Comparison of ENCODE assay signal across 22 mouse cellular contexts in genomic region chr10:14024971-14025370, GRCm38 (mm10).
"Had no signal": no experiment of that assay in that cellular context is flagged by ENCODE, and none has a peak within 500 bp of the region (broad histone marks: within the 10 kb centered on the region; RNA-seq: fewer than 3 reads in every experiment).

No protein-coding gene starts in this region.

- DNase-seq: kidney, postnatal 10 days; kidney, postnatal 36 days; liver; lung, adult 18-20 months; lung, postnatal 10 days; lung, postnatal 36 days; retina, postnatal 1 day; right cerebral cortex, postnatal 25 days; thymus, adult 18-20 months; thymus, postnatal 36 days had no signal

- H3K27ac ChIP-seq: kidney, embryonic 15.5 days; limb, embryonic 10.5 days; limb, embryonic 13.5 days; liver, embryonic 12.5 days; liver, embryonic 15.5 days; lung, embryonic 15.5 days; midbrain, embryonic 10.5 days; midbrain, embryonic 13.5 days; neural tube, embryonic 13.5 days had no signal

- H3K4me1 ChIP-seq: kidney, embryonic 15.5 days; limb, embryonic 10.5 days; limb, embryonic 13.5 days; liver, embryonic 12.5 days; liver, embryonic 15.5 days; lung, embryonic 15.5 days had no signal

- H3K36me3 ChIP-seq: kidney, embryonic 15.5 days; limb, embryonic 10.5 days; limb, embryonic 13.5 days; liver, embryonic 12.5 days; liver, embryonic 15.5 days; lung, embryonic 15.5 days; midbrain, embryonic 10.5 days; midbrain, embryonic 13.5 days; neural tube, embryonic 13.5 days had no signal

- H3K4me2 ChIP-seq: kidney, embryonic 15.5 days; limb, embryonic 13.5 days; liver, embryonic 12.5 days; liver, embryonic 15.5 days; lung, embryonic 15.5 days; midbrain, embryonic 13.5 days; neural tube, embryonic 13.5 days had no signal

- H3K9me3 ChIP-seq: kidney, embryonic 15.5 days; limb, embryonic 10.5 days; limb, embryonic 13.5 days; liver, embryonic 12.5 days; liver, embryonic 15.5 days; lung, embryonic 15.5 days; megakaryocyte, embryonic 14.5 days; midbrain, embryonic 10.5 days; midbrain, embryonic 13.5 days; neural tube, embryonic 13.5 days had no signal

- H3K4me3 ChIP-seq: kidney, embryonic 15.5 days; limb, embryonic 10.5 days; limb, embryonic 13.5 days; liver, embryonic 12.5 days; liver, embryonic 15.5 days; lung, embryonic 15.5 days; megakaryocyte, embryonic 14.5 days; midbrain, embryonic 10.5 days; midbrain, embryonic 13.5 days; myocyte; neural tube, embryonic 13.5 days had no signal

- ATAC-seq: liver, embryonic 12.5 days; midbrain, embryonic 13.5 days; midbrain, embryonic 16.5 days had no signal

- H3K9ac ChIP-seq: kidney, embryonic 15.5 days; limb, embryonic 13.5 days; liver, embryonic 12.5 days; liver, embryonic 15.5 days; lung, embryonic 15.5 days; midbrain, embryonic 13.5 days; neural tube, embryonic 13.5 days had no signal

- H3K27me3 ChIP-seq: kidney, embryonic 15.5 days; liver, embryonic 12.5 days; liver, embryonic 15.5 days; lung, embryonic 15.5 days; megakaryocyte, embryonic 14.5 days; midbrain, embryonic 13.5 days; neural tube, embryonic 13.5 days had no signal
